Mouse (Mus musculus): ENCODE results near the gene Rbsn.

Rbsn gene

GRCm38 (mm10) chr6:92214773-92215449, at the start of gene Rbsn:
Rbsn (minus strand) TSS chr6:92214925.
- DNase-seq (ENCODE audit: low read depth, low spot score) = peak; percentile 86

- no peak for DNase-seq (ENCODE audit: low read depth, low spot score)
Measured at GRCm38 (mm10) chr6:92261162-92261843, 46.6 kb upstream of the Rbsn start.

GRCm38 (mm10) chr6:92255346-92255745, 40.6 kb upstream of the Rbsn start:
- DNase-seq (ENCODE audit: low read depth, low spot score) = no peak

- DNase-seq (ENCODE audit: low read depth, low spot score) = no peak
Measured at GRCm38 (mm10) chr6:92253253-92253870, 38.6 kb upstream of the Rbsn start.

- DNase-seq (ENCODE audit: low read depth, low spot score) = no peak
Measured at GRCm38 (mm10) chr6:92247215-92247919, 32.6 kb upstream of the Rbsn start.

- no peak for DNase-seq (ENCODE audit: low read depth, low spot score)
Measured at GRCm38 (mm10) chr6:92246335-92246734, 31.6 kb upstream of the Rbsn start.

GRCm38 (mm10) chr6:92244591-92244990, 29.9 kb upstream of the Rbsn start, which contains the start of gene Trh:
Trh (minus strand) TSS chr6:92244650.
- no peak for DNase-seq (ENCODE audit: low read depth, low spot score)

GRCm38 (mm10) chr6:92241178-92241906, 26.6 kb upstream of the Rbsn start:
- DNase-seq (ENCODE audit: low read depth, low spot score) = no peak

GRCm38 (mm10) chr6:92235036-92235435, 20.3 kb upstream of the Rbsn start:
- no peak for DNase-seq (ENCODE audit: low read depth, low spot score)

- DNase-seq (ENCODE audit: low read depth, low spot score) = no peak
Measured at GRCm38 (mm10) chr6:92231762-92232161, 17.0 kb upstream of the Rbsn start.

- no peak for DNase-seq (ENCODE audit: low read depth, low spot score)
Measured at GRCm38 (mm10) chr6:92231356-92231755, 16.6 kb upstream of the Rbsn start.

GRCm38 (mm10) chr6:92229586-92229985, 14.9 kb upstream of the Rbsn start:
- DNase-seq (ENCODE audit: low read depth, low spot score) = no peak

- no peak for DNase-seq (ENCODE audit: low read depth, low spot score)
Measured at GRCm38 (mm10) chr6:92229103-92229502, 14.4 kb upstream of the Rbsn start.

- no peak for DNase-seq (ENCODE audit: low read depth, low spot score)
Measured at GRCm38 (mm10) chr6:92224981-92225380, 10.3 kb upstream of the Rbsn start.

- DNase-seq (ENCODE audit: low read depth, low spot score) = no peak
Measured at GRCm38 (mm10) chr6:92222021-92222420, 7.3 kb upstream of the Rbsn start.

GRCm38 (mm10) chr6:92221604-92222003, 6.9 kb upstream of the Rbsn start:
- DNase-seq (ENCODE audit: low read depth, low spot score) = no peak

- DNase-seq (ENCODE audit: low read depth, low spot score) = no peak
Measured at GRCm38 (mm10) chr6:92219445-92219844, 4.7 kb upstream of the Rbsn start.

GRCm38 (mm10) chr6:92214055-92214772, 511 bp downstream of the Rbsn start:
- DNase-seq (ENCODE audit: low read depth, low spot score) = no peak

- no peak for DNase-seq (ENCODE audit: low read depth, low spot score)
Measured at GRCm38 (mm10) chr6:92199414-92199813, 15.3 kb downstream of the Rbsn start.

- DNase-seq (ENCODE audit: low read depth, low spot score) = no peak
Measured at GRCm38 (mm10) chr6:92184178-92184577, 30.5 kb downstream of the Rbsn start.

- peak; percentile 61 for DNase-seq (ENCODE audit: low read depth, low spot score)
Measured at GRCm38 (mm10) chr6:92183621-92184131, 31.0 kb downstream of the Rbsn start, which contains the start of gene Mrps25. Mrps25 (minus strand) TSS chr6:92184033.
